Mouse (Mus musculus) left cerebral cortex, postnatal 36 days (tissue): Measurements from ENCODE around the gene Psg16. TPM values are rescaled to one million over a fixed set of nuclear protein-coding genes. Genes with fewer than 3 reads are reported as not detected.

ENCODE experiments used
- DNase-seq, 2 experiments: peaks; one replicate each; pipeline ENCODE4 v3.0.0; 2021 to 2022; ENCODE audit warnings: low spot score in 2 of 2, mixed read lengths in 1 of 2
- intact Hi-C: fragments of 180-260 bp; cut with DNase I; formaldehyde crosslinking; loops from one replicate; pipeline ENCODE4 v1.15.1; 2025
- total RNA-seq, 2 experiments: library from RNA; stranded (reverse); gene quantifications; 2 replicates each; pipeline ENCODE4 v1.2.3; 2021

Psg16 gene
- 1 to 10 TPM; 4.1 to 6.3 TPM for total RNA-seq

DNA sequence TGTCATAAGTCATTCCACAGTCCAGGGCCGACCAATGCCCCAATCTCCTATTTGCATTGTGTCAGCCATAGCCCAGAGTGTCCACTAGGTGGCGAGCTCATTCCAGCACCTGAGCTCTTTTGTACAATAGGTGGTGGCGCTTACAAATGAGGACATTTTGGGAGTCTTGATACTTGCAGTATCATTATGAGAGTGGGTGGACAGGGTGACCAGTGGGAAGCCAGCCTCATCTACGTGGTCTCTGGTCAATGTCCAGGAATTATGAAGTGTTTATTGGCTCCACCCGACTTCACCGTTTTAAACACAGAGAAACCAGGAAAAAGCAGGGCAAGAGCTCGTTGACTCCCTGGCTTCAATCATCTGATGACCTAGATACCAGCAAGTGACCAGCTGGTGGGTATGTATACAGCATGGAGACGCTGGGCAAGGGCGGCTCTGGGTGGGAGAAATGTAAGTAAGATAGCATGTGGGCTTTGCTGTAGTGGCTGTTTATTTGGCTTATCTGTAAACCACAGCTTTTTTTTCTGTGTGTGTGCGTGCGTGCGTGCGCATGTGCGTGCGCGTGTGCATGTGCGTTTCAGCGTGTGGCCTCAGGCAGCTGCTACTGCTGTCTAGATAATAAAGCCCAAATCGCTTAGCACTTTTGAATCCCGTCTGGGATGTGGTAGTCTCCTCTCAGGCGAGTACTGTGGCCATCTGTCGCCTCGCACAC, at the start of gene Psg16:
TSS of gene Psg16 (plus strand) at position 137 of the 712 bp plus-strand sequence.
- intact Hi-C loops = loop anchor here (10.0 kb wide), 2 partner anchors 1611 to 1791 kb away; partner anchors contain the start of gene Psg20
- DNase-seq = peak; percentile 54 to 60

DNA sequence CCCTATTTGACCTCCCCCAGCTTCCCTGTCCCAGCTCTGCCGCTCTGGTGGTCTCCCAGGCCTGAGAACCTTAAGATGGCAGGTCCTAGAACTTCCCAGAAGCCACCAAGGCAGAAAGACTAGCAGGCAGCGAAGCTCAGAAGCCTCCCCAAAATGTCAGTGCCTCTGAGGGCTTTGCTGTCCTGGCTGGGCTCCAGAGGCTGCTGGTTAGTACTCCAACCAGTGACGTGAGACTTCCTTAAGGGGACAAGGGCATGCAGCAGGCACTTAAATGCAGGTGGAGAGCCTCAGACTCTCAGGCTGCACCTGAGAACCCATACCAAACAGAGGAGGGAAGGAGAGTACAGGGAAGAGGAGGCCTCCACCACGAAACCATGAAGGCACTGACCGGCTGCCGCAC, 49.7 kb upstream of the Psg16 start:
- intact Hi-C loops = no loop called here
- no peak for DNase-seq

DNA sequence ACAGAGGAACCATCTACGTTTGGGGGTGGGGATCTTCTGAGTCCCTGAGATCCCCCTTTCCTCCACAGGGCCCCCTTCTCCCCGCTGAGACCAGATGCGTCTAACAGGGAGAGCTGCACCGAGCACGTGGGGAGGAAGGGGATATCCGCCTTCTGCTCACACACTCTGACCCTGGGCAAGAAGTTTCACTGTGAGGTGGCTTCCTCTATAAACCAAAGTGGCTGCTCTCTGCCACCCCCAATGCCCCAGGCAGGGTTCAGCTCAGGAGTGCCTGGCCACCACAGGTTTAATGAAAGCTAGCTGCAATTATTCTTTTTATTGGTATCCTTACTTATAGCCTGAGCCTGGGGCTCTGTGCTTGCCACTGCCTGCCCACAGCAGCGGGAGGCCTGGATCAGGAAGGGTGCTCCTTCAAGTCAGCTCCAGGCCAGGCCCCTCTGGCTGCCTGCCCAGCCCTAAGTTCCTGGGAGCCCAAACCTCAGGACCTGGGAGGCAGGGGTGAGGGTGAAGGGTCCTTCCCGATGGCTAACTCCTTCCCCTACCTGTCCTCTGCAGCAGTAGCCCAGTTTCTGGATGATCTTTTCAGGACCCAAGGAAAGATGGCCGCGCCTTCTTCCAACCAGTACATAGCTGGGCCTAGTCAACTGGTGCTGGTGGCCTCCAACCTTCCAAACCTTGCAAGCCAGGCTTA, 48.9 kb upstream of the Psg16 start:
- no peak for DNase-seq
- intact Hi-C loops = no loop called here

DNA sequence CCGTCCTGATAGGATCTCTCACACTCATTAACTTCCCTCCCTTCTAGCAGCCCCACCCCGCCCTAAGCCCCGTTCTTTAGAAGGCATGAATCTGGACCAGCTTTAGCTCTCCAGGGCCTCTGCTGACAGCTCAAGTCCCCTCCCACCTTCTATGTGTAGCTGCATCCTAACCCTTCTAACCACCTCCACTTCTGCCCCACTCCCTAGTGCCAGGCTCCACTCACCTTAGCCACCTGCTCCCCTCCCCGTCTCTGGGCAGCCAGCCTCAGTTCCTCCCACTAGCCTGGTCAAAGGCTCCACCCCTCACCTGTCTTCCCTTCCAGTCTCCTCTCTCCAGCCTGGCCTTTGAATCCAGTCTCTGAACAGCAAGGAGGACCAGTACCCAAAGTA, 48.3 kb upstream of the Psg16 start:
- no peak for DNase-seq
- intact Hi-C loops = no loop called here

DNA sequence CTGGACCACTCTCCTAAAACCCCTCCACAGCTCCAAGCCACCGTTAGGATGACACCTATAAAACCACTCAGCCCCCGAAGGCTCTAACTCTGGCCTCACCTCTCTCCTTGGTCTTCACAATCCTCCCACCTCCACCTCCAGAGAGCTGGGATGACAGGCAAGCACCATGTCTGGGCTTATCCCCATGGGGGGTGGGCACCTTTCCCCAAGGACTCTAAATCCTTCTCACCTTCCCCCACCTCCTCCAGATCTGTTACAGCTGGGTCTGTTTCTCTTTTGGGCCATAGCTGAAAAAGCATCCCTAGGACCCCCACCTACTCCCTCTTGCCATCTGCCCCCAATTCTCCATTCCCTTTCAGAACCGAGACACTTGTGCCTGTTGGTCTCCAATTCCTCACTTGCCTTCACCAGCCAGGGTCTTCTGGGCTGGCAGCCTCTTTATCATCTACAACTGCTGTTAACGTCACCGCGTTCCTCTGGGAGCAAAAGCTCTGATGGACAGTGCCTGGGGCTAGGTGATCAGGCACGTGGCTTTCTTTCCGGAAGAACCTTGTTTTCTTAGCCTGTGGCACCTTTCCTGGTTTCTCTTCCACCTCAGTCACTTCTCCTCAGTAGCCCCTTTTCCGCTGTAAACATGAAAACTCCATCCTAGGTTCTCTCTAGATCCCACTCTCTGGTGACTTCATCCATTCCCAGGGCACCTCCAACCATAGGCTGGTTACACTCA, 47.8 kb upstream of the Psg16 start:
- intact Hi-C loops = loop anchor here (2.0 kb wide), 1 partner anchor 27 kb away; no protein-coding TSS in a partner anchor

DNA sequence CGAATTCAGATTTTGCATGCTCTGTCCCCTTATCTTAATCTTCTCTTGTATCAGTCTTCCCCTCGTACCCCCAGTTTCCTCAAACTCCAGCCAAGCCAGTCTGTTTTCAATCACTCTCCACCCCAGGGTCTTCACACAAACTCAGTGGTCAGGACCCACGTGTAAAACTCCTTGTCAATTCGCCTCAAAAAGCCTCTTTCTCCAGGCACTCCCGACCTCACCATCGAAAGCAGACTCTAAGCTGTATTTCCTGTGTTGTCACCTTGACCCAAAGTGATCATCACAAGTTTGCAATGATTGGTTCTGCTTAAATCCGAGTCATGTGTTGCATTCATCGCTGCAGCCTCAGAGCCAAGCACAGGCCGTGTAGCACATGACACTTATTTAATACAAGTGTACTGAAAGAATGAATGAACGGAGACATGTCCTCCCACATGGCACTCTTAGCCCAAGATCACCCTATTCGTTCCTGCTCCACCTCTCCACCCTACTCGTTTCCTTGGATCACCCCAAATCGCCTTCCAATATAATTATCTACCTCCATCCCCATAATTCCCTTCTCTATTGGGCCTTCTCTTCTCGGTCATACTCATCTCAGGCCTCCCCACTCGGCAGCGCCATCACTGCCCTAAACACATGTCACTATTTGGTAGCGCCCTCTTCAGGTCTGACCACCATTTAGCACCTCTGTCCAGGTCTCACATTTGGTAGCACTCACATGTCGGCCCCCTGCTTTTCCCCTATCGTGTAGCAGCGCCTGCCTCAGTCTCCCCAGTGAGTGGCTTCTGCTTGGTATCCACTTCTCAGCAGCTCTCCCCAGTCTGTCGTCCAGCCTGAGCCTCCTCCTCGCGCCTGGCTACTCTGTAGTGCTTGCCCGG, 46.9 kb upstream of the Psg16 start:
- intact Hi-C loops = loop anchor here (2.0 kb wide), 1 partner anchor 26 kb away; no protein-coding TSS in a partner anchor
- DNase-seq = no peak

More for the DNA sequence above, 47.8 kb upstream of the Psg16 start:
- no peak for DNase-seq

DNA sequence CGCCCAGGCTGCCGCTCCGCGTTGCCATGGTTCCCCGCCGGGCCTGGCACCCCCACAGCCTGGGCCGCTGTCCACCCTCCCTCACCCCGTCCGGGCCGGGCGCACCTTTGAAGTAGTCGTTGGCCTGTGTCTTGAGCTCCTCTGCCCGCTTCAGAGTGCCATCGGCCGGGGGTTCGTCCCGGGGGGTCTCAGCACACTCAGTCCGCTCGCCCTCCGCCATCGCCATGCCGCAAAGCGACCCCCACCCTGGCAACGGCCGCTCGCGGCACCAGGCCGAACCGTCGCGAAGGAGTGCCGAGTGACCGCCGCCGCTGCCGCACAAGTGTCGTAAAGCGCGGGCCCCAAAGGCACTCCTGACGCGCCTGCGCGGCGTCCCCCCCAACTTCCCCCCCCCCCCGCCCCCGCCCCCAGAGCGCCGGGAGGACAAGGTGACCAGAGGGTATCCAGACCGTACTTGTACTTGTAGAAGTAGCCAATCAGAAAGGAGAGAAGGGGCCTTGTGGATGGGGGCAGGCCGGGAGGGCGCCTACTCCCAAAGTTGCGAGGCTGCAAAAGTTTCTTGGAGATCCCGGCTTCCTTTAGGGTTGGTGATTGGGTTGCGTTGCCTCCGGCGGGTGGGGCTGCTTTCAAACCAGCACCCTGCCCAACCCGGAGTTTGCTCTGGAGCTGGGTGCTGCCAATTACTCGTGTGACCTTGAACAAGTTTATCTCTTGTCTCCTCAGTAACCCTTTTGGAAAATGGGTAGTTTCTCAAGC, 46.1 kb upstream of the Psg16 start, which contains the start of gene Ppp5c:
TSS of gene Ppp5c (minus strand) at position 337 of the 756 bp plus-strand sequence.
- intact Hi-C loops = loop anchor here (2.0 kb wide), 1 partner anchor 25 kb away; no protein-coding TSS in a partner anchor
- peak; percentile 91 to 92 for DNase-seq

DNA sequence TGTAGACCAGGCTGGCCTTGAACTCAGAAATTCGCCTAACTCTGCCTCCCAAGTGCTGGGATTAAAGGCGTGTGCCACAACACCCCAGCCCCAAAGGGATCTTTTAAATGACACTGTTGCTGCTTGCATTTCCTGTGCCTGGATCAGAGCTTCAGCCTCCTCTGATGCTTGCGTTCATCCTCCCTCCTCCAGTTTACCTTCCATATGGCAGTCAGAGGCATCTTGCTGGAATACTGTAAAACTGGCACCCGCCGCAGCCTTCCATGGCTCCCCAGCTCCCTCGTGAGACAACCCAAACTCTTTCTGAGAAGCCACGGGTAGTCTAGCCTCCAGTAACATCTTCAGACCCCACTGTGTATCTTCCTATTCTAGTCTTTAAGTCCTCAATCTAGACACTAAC, 44.9 kb upstream of the Psg16 start:
- intact Hi-C loops = no loop called here
- peak in 1 of 2 experiments; percentile 60 for DNase-seq

DNA sequence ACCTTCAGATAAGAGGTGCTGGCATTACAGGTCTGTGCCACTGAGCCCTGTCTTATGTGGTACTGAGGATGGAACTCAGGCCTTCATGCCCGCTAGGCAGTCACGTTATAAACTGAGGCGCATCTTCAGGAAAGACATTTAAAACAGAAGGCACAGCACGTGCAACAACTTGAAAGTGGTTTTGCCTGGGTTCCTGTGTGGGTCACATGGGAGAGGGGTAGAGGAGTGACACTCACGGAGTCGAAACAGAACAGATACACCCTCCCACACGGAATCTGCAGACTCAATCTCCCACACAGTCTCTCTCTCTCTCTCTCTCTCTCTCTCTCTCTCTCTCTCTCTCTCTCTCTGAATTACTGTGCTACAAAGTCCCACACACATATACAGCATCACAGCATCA, 43.6 kb upstream of the Psg16 start:
- no peak for DNase-seq

DNA sequence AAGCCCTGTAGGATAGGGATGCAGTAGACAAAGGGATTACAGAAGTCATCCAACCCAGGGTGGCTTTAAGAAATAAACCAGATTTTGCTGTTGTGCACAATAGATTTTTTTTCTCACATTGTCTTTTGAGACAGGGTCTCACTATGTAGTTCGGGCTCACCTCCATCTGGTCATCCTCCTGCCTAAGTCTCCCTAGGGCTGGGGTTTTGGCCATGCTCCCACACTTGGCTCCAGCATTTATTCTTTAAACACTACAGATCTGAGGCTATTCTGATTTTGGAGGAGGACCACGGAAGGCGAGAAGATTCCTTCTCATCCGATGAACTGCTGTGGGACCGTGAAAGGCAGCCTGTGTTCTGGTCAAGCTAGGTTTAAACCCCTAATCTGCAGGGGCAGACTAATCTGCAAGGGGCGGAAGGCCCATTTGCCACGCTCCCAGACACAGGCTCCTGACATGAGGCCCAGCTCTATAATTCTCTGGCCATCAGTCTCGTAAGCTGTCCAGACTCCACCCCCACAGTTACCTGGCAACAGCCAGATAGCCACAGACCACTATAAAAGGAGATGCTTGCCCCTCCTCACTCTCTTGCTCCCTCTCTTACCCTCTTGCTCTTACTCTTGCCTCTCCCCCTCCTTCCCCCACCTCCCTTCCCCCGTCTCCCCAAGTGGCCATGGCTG, 35.7 kb upstream of the Psg16 start:
- intact Hi-C loops = no loop called here
- no peak for DNase-seq

More for the DNA sequence above, 43.6 kb upstream of the Psg16 start:
- intact Hi-C loops = no loop called here

DNA sequence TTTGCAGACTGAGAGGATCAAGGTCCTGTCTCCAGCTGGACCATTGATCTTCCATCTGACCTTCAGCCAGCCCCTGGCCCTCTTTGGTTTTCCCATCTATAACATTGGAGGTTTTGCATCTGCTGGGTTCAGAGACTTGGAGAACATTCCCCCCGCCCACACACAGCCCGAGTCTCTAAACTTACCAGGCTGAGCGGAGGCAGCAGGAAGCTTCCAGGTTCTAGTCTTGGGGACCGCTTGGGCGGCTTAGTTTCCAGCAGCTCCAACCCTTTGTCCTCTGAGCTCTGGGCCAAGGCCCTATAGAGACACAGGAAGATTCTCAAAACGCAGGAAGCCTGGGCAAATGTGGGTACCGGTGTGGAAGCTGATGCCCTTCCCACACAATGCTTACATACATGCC, 34.5 kb upstream of the Psg16 start:
- intact Hi-C loops = no loop called here
- no peak for DNase-seq

DNA sequence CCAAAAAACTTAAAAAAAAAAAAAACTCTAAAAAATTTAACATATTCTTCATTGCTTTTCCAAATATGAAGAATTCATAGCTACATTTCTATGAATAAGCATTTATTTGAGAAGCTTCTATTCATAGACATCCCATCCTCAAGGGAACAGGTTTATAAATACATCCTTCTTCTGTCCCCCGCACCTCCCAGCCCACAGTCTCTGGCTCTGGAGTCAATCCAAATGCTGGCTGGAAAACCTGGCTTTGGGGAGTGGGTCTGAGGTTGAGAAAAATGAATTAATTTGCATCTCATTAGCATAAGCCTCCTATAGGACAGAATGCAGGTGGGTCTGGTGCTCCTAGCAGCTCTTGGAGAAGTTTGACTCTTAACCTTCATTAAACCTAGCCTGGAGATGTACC, 28.1 kb upstream of the Psg16 start:
- no peak for DNase-seq
- intact Hi-C loops = no loop called here

DNA sequence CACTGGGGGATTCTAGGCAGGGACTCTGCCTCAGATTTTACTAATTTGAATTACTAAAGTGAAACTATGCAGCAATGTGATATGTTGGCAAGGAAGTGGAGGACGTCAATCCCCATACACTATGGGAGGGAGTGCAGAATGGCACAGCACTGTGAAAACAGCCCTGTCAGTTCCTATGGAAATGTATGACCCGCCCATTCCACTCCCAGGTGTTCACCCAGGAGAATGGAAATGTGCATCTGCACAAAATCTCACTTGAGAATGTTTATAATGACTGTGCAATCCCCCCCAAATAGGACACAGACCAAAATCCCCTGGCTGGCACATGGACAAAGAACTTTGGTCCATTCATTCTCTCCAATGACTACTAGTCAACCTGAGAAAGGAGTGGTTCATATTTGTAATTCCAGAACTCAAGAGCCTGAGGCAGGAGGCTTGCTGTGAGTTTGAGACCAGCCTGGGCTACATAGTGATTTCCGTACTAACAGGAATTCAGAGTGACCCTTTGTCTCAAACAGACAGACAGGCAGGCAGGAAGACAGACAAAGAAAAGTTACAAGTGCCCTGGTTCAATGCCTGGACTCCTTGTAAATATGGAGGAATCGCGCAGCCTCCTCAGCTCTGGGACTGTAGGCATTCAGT, 26.7 kb upstream of the Psg16 start:
- no peak for DNase-seq
- intact Hi-C loops = no loop called here

DNA sequence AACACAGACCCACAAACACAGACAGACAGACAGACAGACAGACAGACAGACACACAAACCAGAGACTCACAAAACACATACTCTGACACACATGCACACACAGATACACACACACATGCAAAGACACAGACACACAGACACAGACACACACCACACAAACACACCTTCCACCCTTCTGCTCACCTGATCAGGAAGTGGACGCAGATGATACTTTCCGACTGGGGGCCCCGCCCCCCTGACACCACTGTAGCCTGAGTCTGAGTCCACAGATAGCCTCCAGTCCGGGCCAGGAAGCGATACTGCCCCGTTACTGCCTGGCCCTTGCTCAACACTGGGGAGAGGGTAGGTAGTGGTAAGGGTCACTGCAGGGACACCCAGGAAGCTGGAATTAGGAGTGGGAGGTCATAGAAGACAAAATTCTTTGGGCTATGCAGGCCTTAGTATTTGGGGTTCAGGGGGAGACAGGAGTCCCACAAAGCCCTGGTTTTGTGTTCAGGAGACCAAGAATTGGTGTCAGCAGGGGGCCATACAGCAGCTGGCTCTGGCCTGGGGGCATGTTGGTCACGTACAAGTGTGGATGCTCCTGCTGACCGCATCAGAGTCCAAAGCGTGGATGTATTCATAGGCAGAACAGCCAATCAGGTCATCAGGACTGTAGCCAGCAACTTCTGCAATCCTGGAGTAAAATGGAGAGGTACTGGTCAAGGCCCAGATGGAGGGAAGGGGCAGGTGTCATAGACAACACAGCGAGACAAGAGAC, 25.2 kb upstream of the Psg16 start:
- intact Hi-C loops = no loop called here
- no peak for DNase-seq

DNA sequence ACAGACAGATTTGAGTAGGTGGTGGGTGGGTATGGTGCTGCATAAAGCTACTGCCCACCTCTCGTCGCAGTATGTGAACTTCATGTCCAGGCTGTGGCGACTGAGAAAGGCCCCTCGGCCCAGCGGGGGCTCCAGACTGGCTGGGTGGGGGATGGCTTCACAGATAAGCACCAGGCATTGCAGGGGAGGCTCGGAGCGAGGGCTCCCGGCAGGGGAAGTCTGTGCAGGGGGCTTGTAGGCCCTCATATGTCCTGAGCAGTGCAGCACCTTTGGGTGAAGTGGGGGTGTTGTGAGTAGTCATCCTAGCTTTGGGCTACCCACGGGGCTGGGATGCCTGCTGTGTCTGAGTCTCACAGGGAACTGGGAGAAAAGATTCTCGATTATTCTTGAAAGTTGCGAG, 23.3 kb upstream of the Psg16 start:
- intact Hi-C loops = no loop called here
- no peak for DNase-seq

DNA sequence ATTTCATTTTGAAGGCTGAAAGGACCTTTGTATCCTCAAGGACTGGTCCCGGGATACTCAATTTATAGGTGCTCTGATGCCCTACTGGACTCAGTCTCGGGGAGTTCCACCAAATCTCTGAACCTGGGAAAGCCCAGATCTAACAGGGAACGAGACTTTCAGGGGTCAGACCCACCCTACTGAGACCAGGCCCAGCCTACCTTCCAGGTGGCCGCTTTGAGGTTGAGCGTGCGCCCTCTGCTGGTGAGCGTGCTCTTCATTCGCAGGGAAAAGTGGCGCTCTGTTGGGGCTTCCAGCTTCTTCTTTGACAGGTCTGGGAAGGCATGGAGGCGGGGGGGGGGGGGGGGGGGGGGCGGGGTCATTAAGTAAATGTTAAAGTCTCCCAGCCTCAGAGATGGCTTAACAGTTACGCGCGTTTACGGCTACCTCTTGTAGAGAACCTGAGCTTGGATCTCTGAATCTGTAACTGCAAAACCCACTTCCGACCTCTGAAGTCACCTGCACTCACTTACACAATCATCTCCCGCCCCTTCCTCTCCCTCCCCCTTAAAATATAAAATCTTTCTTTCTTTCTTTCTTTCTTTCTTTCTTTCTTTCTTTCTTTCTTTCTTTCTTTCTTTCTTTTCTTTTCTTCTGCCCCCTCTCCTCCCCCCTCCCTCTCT, 22.8 kb upstream of the Psg16 start:
- intact Hi-C loops = no loop called here

More for the DNA sequence above, 22.8 kb upstream of the Psg16 start:
- DNase-seq = peak in 1 of 2 experiments; percentile 57
